Mouse (Mus musculus) embryonic facial prominence, embryonic 10.5 days (tissue): ENCODE results near the gene Mroh2a. TPM values are rescaled to one million over a fixed set of nuclear protein-coding genes. Genes with fewer than 3 reads are reported as not detected.
"Not testable (repeated sequence)": the region's sequence is repeated elsewhere in the genome, so short reads cannot be mapped to it uniquely, and the experiment has no call there.

Experiments
- DNase-seq: peaks from one replicate; pipeline ENCODE4 v3.0.0-alpha.2; 2017; ENCODE audit warnings: low spot score
- H3K27ac ChIP-seq: fragments of 300-500 bp; sonication (generic); replicated peaks from 2 replicates; pipeline ENCODE4 v1.5.1; 2016; ENCODE audit warnings: mild to moderate bottlenecking
- H3K27me3 ChIP-seq: fragments of 300-500 bp; sonication (generic); replicated peaks from 2 replicates; pipeline ENCODE4 v1.6.1; 2016; ENCODE audit warnings: low read depth, mild to moderate bottlenecking; ENCODE audit not compliant: poor library complexity, severe bottlenecking
- H3K36me3 ChIP-seq: fragments of 300-500 bp; sonication (generic); replicated peaks from 2 replicates; pipeline ENCODE4 v1.6.1; 2016; ENCODE audit warnings: mild to moderate bottlenecking, moderate library complexity
- H3K4me1 ChIP-seq: fragments of 300-500 bp; sonication (generic); 2 replicates; pipeline ENCODE4 v1.6.1; 2016
- H3K4me3 ChIP-seq: fragments of 300-500 bp; sonication (generic); 2 replicates; pipeline ENCODE4 v1.5.1; 2016; ENCODE audit warnings: mild to moderate bottlenecking, moderate library complexity
- H3K9me3 ChIP-seq: fragments of 300-500 bp; sonication (generic); 2 replicates; pipeline ENCODE4 v1.6.1; 2016; ENCODE audit warnings: mild to moderate bottlenecking
- WGBS: fragments of 180-500 bp; shearing (Covaris S2); methylation state at CpG from one replicate; pipeline ENCODE4 v1.1.7; 2016; 5-methylcytosine and 5-hydroxymethylcytosine counted together
- polyA plus RNA-seq: library from polyadenylated mRNA; unstranded; fragments of >200 nt; fragmentation: Nextera tagmentation; extraction: Ambion mirVana; gene quantifications from 2 replicates; pipeline ENCODE4 v1.2.1, GENCODE M21; 2016

The Mroh2a gene
- polyA plus RNA-seq, 1 experiment from 2014 or later: 1.1 TPM

DNA sequence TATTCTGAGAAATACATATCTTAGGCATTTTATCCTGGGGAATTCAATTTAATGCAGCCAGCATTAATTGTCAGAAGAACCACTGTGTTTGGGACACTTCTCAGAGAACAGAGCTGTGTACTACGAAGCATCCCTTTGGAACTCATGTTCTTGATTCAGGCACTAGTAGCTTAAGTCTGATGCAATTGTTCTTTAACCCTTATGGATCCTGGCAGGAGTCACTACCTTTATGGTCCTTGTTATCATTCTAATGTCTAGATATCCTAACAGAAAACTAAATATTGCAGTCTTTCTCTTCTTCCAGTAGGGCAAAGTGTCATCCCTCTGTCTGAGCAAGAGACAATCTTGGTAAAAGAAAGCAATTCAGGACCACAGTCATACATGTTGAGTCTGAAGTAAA lies 13.7 kb upstream of the Mroh2a start:
- H3K36me3 ChIP-seq: no peaks in the 10 kb centered on the region
- peaks cover 52% of the 10 kb centered on the region for H3K9me3 ChIP-seq
- no peak overlapping the region for H3K27ac ChIP-seq
- no peaks in the 10 kb centered on the region for H3K27me3 ChIP-seq
- no peak overlapping the region for H3K4me3 ChIP-seq
- no peak for DNase-seq
- WGBS: 84% methylated on average over 1 of the region's 1 CpGs
- no peaks in the 10 kb centered on the region for H3K4me1 ChIP-seq

GRCm38 (mm10) chr1:88213766-88214461 lies 12.9 kb upstream of the Mroh2a start:
- Histone ChIP-seq H3K27ac (no peak overlapping the region), H3K36me3 (no peaks in the 10 kb centered on the region), H3K4me1 (no peaks in the 10 kb centered on the region), H3K4me3 (no peak overlapping the region), H3K27me3 (no peaks in the 10 kb centered on the region), H3K9me3 (peaks cover 52% of the 10 kb centered on the region)
- 84% methylated on average over 2 of the region's 2 CpGs for WGBS
- DNase-seq: no peak

DNA sequence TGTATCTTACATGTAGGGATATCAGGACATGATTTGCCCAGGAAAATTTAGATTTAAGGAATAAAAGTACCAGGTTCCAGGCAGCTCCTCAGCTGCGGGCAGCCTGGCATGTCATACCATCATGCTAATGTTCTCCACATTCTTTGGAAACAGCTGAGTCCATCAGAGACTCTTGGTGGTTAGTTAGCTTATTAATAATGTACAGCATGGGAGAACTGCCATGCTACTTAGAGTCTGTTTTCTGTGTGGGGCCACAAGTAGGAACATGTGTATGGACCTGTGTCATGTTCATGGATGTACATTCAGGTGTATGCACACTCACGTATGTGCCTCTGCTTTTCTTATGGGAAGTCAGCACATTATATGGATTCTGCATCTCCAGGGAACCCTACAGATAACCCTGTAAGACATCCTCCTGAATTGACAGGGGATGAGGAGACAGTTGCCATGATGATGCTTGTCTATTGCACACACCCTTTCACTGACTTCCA lies 12.3 kb upstream of the Mroh2a start:
- Histone ChIP-seq H3K36me3 (no peaks in the 10 kb centered on the region), H3K27me3 (no peaks in the 10 kb centered on the region), H3K27ac (no peak overlapping the region), H3K4me1 (no peaks in the 10 kb centered on the region), H3K9me3 (peaks cover 52% of the 10 kb centered on the region), H3K4me3 (no peak overlapping the region)
- 81% methylated on average over 2 of the region's 2 CpGs for WGBS
- DNase-seq: no peak

DNA sequence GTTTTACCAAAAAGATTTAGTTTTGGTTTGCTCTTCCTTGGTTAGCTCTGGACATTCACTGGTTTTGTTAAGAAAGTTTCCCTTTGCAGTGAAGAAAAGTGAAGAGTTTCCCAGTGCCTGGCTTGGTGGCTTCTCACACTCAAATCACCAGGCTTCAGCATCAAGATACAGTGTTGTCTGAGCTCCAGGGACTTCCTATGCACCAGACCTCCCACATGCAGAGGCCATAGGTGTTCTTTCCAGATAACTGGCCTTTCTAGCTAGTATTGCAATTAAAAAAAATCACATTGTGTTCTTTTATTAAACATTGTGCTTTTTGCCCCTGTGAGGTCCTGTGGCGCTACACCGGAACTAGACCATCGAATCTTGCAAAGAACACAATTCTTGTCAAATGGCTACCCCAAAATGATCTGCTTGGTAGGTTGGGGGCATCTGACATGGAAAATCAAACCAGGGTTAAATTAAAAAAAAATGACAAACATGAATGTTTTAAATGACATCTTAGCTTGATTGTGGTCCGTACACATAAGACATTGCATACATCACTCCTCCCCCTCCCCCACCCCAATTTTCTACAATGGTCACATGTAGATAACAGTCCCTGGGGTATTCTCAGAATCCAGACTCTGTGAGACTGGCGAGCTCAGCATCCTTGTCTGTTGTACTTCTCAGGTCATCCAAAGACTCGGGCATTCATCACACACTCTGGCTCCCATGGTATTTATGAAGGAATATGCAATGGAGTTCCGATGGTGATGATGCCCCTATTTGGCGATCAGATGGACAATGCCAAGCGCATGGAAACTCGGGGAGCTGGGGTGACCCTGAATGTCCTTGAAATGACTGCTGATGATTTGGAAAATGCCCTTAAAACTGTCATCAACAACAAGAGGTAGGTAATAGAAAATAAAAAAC lies 11.1 kb upstream of the Mroh2a start:
- Histone ChIP-seq H3K27ac (no peak overlapping the region), H3K27me3 (no peaks in the 10 kb centered on the region), H3K9me3 (peaks cover 50% of the 10 kb centered on the region), H3K4me1 (no peaks in the 10 kb centered on the region), H3K36me3 (no peaks in the 10 kb centered on the region), H3K4me3 (no peak overlapping the region)
- DNase-seq: peak; percentile 11
- WGBS: 71% methylated on average over 10 of the region's 10 CpGs

DNA sequence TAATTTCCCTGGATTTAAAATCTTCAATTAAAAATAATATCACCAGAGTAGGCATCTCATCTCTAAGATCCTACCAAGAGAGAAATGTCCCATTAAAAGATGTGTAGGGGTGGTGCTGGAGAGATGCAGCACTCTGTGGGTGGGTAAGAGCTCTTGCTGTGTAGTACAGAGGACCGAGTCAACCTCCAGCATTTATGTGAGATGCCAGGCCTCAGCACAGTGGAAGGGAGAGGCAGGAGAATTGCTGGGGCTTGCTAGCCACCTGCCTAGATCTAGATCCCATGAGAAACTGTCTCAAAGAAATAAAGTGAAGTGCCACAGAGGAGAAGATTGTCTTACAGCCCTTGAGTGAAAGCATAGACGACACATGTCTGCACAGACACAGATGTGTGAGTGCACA lies 10.2 kb upstream of the Mroh2a start:
- no peak overlapping the region for H3K27ac ChIP-seq
- no peaks in the 10 kb centered on the region for H3K27me3 ChIP-seq
- H3K36me3 ChIP-seq: no peaks in the 10 kb centered on the region
- DNase-seq: no peak
- H3K9me3 ChIP-seq: peaks cover 46% of the 10 kb centered on the region
- no peak overlapping the region for H3K4me3 ChIP-seq
- H3K4me1 ChIP-seq: no peaks in the 10 kb centered on the region
- WGBS: 66% methylated on average over 2 of the region's 2 CpGs

DNA sequence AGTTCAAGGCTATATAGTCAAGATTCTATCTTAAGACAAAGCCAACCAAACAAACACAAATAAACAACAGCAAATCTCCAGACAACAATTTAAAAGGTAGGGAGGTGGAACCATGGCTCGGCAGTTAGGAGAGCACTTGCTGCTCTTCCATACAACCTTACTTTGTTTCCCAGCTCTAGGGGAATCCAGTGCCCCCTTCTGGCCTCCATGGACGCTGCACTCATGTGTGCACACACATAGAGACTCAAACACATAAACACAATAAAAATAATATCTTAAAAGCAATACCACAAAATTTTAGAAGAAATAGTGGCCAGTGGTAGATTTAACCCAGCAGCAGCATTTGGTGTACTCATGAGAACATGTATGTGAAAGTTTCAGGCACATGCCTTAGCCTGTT lies 9.6 kb upstream of the Mroh2a start:
- 65% methylated on average over 2 of the region's 2 CpGs for WGBS
- Histone ChIP-seq H3K36me3 (no peaks in the 10 kb centered on the region), H3K9me3 (peaks cover 40% of the 10 kb centered on the region), H3K4me1 (no peaks in the 10 kb centered on the region), H3K27ac (no peak overlapping the region), H3K4me3 (no peak overlapping the region), H3K27me3 (no peaks in the 10 kb centered on the region)
- no peak for DNase-seq

- no peak for DNase-seq
- Histone ChIP-seq H3K4me1 (no peaks in the 10 kb centered on the region), H3K4me3 (no peak overlapping the region), H3K36me3 (no peaks in the 10 kb centered on the region), H3K27ac (no peak overlapping the region), H3K9me3 (peaks cover 36% of the 10 kb centered on the region), H3K27me3 (no peaks in the 10 kb centered on the region)
- 41% methylated on average over 3 of the region's 3 CpGs for WGBS
Measured at GRCm38 (mm10) chr1:88217576-88217975, 9.2 kb upstream of the Mroh2a start.

DNA sequence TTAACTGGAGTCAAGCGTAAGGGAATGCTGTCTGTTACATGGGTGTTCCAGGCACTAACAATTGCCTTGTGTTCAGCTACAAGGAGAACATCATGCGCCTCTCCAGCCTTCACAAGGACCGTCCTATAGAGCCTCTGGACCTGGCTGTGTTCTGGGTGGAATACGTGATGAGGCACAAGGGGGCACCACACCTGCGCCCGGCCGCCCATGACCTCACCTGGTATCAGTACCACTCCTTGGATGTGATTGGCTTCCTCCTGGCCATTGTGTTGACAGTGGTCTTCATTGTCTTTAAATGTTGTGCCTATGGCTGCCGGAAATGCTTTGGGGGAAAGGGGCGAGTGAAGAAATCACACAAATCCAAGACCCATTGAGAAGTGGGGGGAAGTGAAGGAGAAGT lies 8.7 kb upstream of the Mroh2a start:
- Histone ChIP-seq H3K4me1 (no peaks in the 10 kb centered on the region), H3K27me3 (no peaks in the 10 kb centered on the region), H3K4me3 (no peak overlapping the region), H3K9me3 (peaks cover 31% of the 10 kb centered on the region), H3K36me3 (no peaks in the 10 kb centered on the region), H3K27ac (no peak overlapping the region)
- 74% methylated on average over 9 of the region's 9 CpGs for WGBS
- peak; percentile 14 for DNase-seq

DNA sequence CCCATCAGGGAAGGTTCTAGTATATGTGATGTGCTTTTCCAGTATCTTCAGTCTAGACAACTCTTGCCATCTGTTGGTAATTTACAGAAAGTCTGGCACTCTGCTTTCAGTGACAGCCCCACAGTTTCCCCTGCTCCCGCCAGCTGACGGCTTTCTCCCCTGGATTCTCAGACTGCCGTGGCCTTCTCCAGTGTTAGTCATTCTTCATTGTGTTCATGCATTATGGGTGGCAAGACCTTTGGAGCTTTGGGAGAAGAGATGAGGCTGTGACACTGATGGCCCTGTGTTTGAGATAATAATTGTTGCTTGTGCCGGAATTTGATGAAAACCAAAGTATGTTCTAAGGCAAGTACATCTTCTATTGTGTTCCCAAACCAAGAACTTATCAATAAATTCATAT lies 8.2 kb upstream of the Mroh2a start:
- peak; percentile 11 for DNase-seq
- Histone ChIP-seq H3K27ac (no peak overlapping the region), H3K9me3 (peaks cover 26% of the 10 kb centered on the region), H3K27me3 (no peaks in the 10 kb centered on the region), H3K36me3 (no peaks in the 10 kb centered on the region), H3K4me1 (no peaks in the 10 kb centered on the region), H3K4me3 (no peak overlapping the region)
- WGBS: 51% methylated on average over 4 of the region's 4 CpGs

- no peak overlapping the region for H3K27ac ChIP-seq
- no peaks in the 10 kb centered on the region for H3K36me3 ChIP-seq
- no peaks in the 10 kb centered on the region for H3K27me3 ChIP-seq
- WGBS: 21% methylated on average over 1 of the region's 1 CpGs
- H3K4me3 ChIP-seq: no peak overlapping the region
- H3K4me1 ChIP-seq: no peaks in the 10 kb centered on the region
- peaks cover 21% of the 10 kb centered on the region for H3K9me3 ChIP-seq
- no peak for DNase-seq
Measured at GRCm38 (mm10) chr1:88219054-88219453, 7.7 kb upstream of the Mroh2a start.

- Histone ChIP-seq H3K9me3 (peaks cover 10% of the 10 kb centered on the region), H3K4me3 (no peak overlapping the region), H3K36me3 (no peaks in the 10 kb centered on the region), H3K4me1 (no peaks in the 10 kb centered on the region), H3K27me3 (no peaks in the 10 kb centered on the region), H3K27ac (no peak overlapping the region)
- no peak for DNase-seq
Measured at GRCm38 (mm10) chr1:88220336-88220735, 6.5 kb upstream of the Mroh2a start.

DNA sequence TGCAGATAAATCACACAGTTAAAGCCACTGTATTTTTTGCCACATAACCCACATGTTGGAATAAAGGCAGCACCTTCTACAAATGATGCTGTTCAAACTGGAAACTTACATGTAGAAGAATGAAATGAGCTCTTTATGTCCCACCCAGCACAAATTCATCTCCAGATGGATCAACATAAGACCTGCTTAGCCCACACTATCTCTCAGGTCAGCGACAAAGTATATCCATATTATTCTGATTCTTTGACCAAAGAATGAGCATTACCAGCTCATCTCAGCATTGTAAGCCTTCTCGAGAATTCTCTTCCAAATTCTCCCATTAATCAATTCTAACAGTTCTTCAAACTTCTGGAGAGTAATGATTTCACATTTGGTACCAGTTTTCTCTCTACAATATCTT lies 4.6 kb upstream of the Mroh2a start:
- no peaks in the 10 kb centered on the region for H3K4me1 ChIP-seq
- no peaks in the 10 kb centered on the region for H3K27me3 ChIP-seq
- peaks cover 20% of the 10 kb centered on the region for H3K9me3 ChIP-seq
- H3K27ac ChIP-seq: no peak overlapping the region
- 56% methylated on average over 2 of the region's 2 CpGs for WGBS
- no peak overlapping the region for H3K4me3 ChIP-seq
- H3K36me3 ChIP-seq: no peaks in the 10 kb centered on the region
- DNase-seq: no peak

DNA sequence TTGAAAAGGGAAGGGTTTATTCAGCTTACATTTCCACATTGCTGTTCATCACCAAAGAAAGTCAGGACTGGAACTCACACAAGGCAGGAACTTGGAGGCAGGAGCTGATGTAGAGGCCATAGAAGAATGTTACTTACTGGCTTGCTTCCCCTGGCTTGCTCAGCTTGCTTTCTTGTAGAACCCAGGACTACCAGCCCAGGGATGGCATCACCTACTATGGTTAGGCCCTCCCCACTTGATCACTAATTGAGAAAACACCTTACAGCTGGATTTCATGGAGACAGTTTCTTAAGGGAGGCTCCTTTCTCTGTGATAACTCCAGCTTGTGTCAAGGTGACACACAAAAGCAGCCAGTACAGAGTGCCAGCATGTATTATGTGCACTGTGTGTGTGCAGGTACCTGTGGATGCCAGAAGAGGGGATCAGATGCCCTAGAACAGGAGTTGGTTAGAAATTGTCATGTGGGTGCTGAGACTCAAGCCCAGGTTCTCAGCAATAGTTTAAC lies 3.7 kb upstream of the Mroh2a start:
- H3K4me3 ChIP-seq, H3K27me3 ChIP-seq, H3K27ac ChIP-seq, H3K36me3 ChIP-seq, H3K4me1 ChIP-seq: not testable (repeated sequence)
- DNase-seq: peak; percentile 11
- peaks cover 28% of the 10 kb centered on the region for H3K9me3 ChIP-seq
